Mouse (Mus musculus) intestine, postnatal 0 days (tissue): ENCODE data around the gene Schip1. TPM values are rescaled to one million over a fixed set of nuclear protein-coding genes. Genes with fewer than 3 reads are reported as not detected.

ENCODE experiments used
- ATAC-seq: fragments of 200-750 bp; cut with Nextera tagmentation; 2 replicates; pipeline ENCODE4 v1.8.0; 2017; ENCODE audit warnings: mild to moderate bottlenecking, moderate TSS enrichment, moderate library complexity
- H3K27ac ChIP-seq: fragments of 300-500 bp; sonication (generic); 2 replicates; pipeline ENCODE4 v1.5.1; 2014; ENCODE audit warnings: mild to moderate bottlenecking, low read depth, low read length, moderate library complexity
- H3K27me3 ChIP-seq: fragments of 300-500 bp; sonication (generic); replicated peaks from 2 replicates; pipeline ENCODE4 v1.6.1; 2014; ENCODE audit warnings: low read length, mixed read lengths; ENCODE audit not compliant: control insufficient read depth, insufficient read depth
- H3K36me3 ChIP-seq: fragments of 300-500 bp; sonication (generic); 2 replicates; pipeline ENCODE4 v1.6.1; 2014; ENCODE audit warnings: mild to moderate bottlenecking, moderate library complexity; ENCODE audit not compliant: control insufficient read depth, insufficient read depth
- H3K4me1 ChIP-seq: fragments of 300-500 bp; sonication (generic); replicated peaks from 2 replicates; pipeline ENCODE4 v1.6.1; 2014; ENCODE audit warnings: antibody characterized with exemption, low read length, mixed read lengths; ENCODE audit not compliant: control insufficient read depth, insufficient read depth
- H3K4me2 ChIP-seq: fragments of 300-500 bp; sonication (generic); replicated peaks from 2 replicates; pipeline ENCODE4 v1.6.1; 2014; ENCODE audit warnings: low read depth, mild to moderate bottlenecking, moderate library complexity
- H3K4me3 ChIP-seq: fragments of 300-500 bp; sonication (generic); 2 replicates; pipeline ENCODE4 v1.5.1; 2014; ENCODE audit warnings: low read depth, low read length
- H3K9ac ChIP-seq: fragments of 300-500 bp; sonication (generic); 2 replicates; pipeline ENCODE4 v1.6.1; 2014; ENCODE audit warnings: mild to moderate bottlenecking, low read depth, low read length
- H3K9me3 ChIP-seq: fragments of 300-500 bp; sonication (generic); 2 replicates; pipeline ENCODE4 v1.6.1; 2016; ENCODE audit warnings: mixed run types; ENCODE audit not compliant: control insufficient read depth
- CTCF ChIP-seq: sonication (generic); IDR thresholded peaks from 2 replicates; pipeline ENCODE4 v1.5.1; 2016; ENCODE audit warnings: low read depth, mild to moderate bottlenecking, control low read depth, antibody characterized with exemption, moderate library complexity
- WGBS: fragments of 180-500 bp; shearing (Covaris S2); extraction: QIAGEN DNeasy Blood & Tissue Kit; methylation state at CpG from one replicate; pipeline ENCODE4 v1.1.7; 2014; 5-methylcytosine and 5-hydroxymethylcytosine counted together
- polyA plus RNA-seq: library from polyadenylated mRNA; unstranded; fragments of >200 nt; fragmentation: Nextera tagmentation; extraction: Ambion mirVana; gene quantifications from 2 replicates; pipeline ENCODE4 v1.2.1, GENCODE M21; 2015

Schip1 gene
- polyA plus RNA-seq, 1 experiment from 2014 or later = 24.2 TPM

GRCm38 (mm10) chr3:68479266-68479665, 414.7 kb downstream of the Schip1 start:
- Histone ChIP-seq H3K27me3 (no peaks in the 10 kb centered on the region), H3K4me1 (no peaks in the 10 kb centered on the region), H3K4me3 (no peak overlapping the region), H3K9me3 (no peaks in the 10 kb centered on the region), H3K27ac (no peak overlapping the region), H3K36me3 (no peaks in the 10 kb centered on the region), H3K9ac (no peak overlapping the region), H3K4me2 (no peak overlapping the region)
- TF ChIP-seq CTCF = no peak
- WGBS = 86% methylated on average over 6 of the region's 6 CpGs
- ATAC-seq = no peak

- WGBS = 89% methylated on average over 3 of the region's 3 CpGs
- Histone ChIP-seq H3K9me3 (no peaks in the 10 kb centered on the region), H3K4me3 (no peak overlapping the region), H3K9ac (no peak overlapping the region), H3K27me3 (no peaks in the 10 kb centered on the region), H3K36me3 (no peaks in the 10 kb centered on the region), H3K27ac (no peak overlapping the region), H3K4me2 (no peak overlapping the region), H3K4me1 (no peaks in the 10 kb centered on the region)
- no peak for ATAC-seq
- TF ChIP-seq CTCF = no peak
These were observed 418.9 kb downstream of the Schip1 start for GRCm38 (mm10) chr3:68483517-68483916.

DNA sequence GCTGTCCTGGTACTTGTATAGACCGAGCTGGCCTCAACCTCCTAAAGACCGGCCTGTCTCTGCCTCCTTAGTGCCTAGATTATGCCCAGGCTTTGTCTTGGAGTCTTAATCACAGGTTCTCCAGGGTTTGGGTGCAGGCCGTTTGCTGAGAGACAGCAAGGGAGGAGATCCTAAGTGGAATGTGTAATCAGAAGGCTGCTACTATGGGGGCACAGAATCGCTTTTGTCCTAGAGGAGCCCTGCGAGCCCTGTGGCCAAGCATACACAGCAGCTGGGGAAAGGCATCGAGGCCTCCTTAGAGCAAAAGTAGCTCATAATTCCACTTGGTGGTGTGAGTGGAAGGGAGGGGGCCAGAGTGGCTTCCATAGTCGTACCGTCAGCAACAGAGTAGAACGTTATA, 419.4 kb downstream of the Schip1 start:
- no peak overlapping the region for H3K9ac ChIP-seq
- no peaks in the 10 kb centered on the region for H3K27me3 ChIP-seq
- H3K27ac ChIP-seq = no peak overlapping the region
- H3K4me3 ChIP-seq = no peak overlapping the region
- ATAC-seq = no peak
- no peaks in the 10 kb centered on the region for H3K9me3 ChIP-seq
- 89% methylated on average over 9 of the region's 9 CpGs for whole genome bisulfite sequencing
- H3K36me3 ChIP-seq = no peaks in the 10 kb centered on the region
- no peak for TF ChIP-seq CTCF
- H3K4me2 ChIP-seq = no peak overlapping the region
- no peaks in the 10 kb centered on the region for H3K4me1 ChIP-seq

DNA sequence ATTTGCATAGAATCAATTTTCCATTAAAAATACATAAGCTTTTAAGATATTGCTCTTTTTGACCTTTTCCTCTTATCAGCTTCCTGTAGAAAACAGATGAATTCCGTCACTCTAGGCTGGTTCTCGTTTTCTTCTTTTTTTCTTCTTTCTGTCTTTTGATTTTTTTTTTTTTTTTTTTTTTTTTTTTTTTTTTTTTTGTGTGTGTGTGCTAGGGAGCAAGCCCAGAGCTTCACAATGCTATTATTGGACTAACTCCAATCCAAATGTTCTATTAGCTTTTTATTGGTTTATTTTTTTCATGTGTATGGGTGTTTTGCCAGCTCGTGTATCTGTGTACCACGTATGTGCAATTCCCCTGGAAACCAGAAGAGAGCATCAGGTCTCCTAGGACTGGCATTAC, 420.0 kb downstream of the Schip1 start:
- 0 out of 2 replicates have a peak, but pooled peaks have one; percentile 24 for TF ChIP-seq CTCF

GRCm38 (mm10) chr3:68487621-68488020, 423.0 kb downstream of the Schip1 start:
- no peaks in the 10 kb centered on the region for H3K27me3 ChIP-seq
- ATAC-seq = no peak
- H3K4me1 ChIP-seq = 0 out of 2 replicates have a peak, but pooled peaks cover 2% of the 10 kb centered on the region
- WGBS = 72% methylated on average over 1 of the region's 1 CpGs
- no peak overlapping the region for H3K9ac ChIP-seq
- H3K27ac ChIP-seq = no peak overlapping the region
- no peak overlapping the region for H3K4me3 ChIP-seq
- no peaks in the 10 kb centered on the region for H3K36me3 ChIP-seq
- TF ChIP-seq CTCF = no peak
- H3K9me3 ChIP-seq = no peaks in the 10 kb centered on the region
- no peak overlapping the region for H3K4me2 ChIP-seq

More for the DNA sequence above, 420.0 kb downstream of the Schip1 start:
- no peak for ATAC-seq
- H3K9ac ChIP-seq = no peak overlapping the region
- H3K9me3 ChIP-seq = no peaks in the 10 kb centered on the region
- no peak overlapping the region for H3K27ac ChIP-seq
- WGBS = 89% methylated on average over 4 of the region's 4 CpGs
- H3K4me2 ChIP-seq = no peak overlapping the region
- H3K36me3 ChIP-seq = no peaks in the 10 kb centered on the region
- no peaks in the 10 kb centered on the region for H3K27me3 ChIP-seq
- H3K4me3 ChIP-seq = no peak overlapping the region
- no peaks in the 10 kb centered on the region for H3K4me1 ChIP-seq

GRCm38 (mm10) chr3:68488316-68488715, 423.7 kb downstream of the Schip1 start:
- WGBS = 48% methylated on average over 5 of the region's 5 CpGs
- no peak overlapping the region for H3K27ac ChIP-seq
- no peaks in the 10 kb centered on the region for H3K36me3 ChIP-seq
- H3K9ac ChIP-seq = no peak overlapping the region
- no peaks in the 10 kb centered on the region for H3K27me3 ChIP-seq
- H3K4me2 ChIP-seq = no peak overlapping the region
- no peak for ATAC-seq
- 0 out of 2 replicates have a peak, but pooled peaks cover 7% of the 10 kb centered on the region for H3K4me1 ChIP-seq
- TF ChIP-seq CTCF = no peak
- no peak overlapping the region for H3K4me3 ChIP-seq
- H3K9me3 ChIP-seq = no peaks in the 10 kb centered on the region

- no peak for TF ChIP-seq CTCF
- 77% methylated on average over 6 of the region's 6 CpGs for WGBS
These were observed 426.9 kb downstream of the Schip1 start for GRCm38 (mm10) chr3:68491516-68491915.

More at GRCm38 (mm10) chr3:68491516-68491915, 426.9 kb downstream of the Schip1 start:
- Histone ChIP-seq H3K9me3 (no peaks in the 10 kb centered on the region), H3K4me3 (no peak overlapping the region), H3K27me3 (peaks cover 6% of the 10 kb centered on the region; the same call in 1 of the 2 replicates), H3K4me1 (0 out of 2 replicates have a peak, but pooled peaks cover 8% of the 10 kb centered on the region), H3K27ac (no peak overlapping the region), H3K9ac (no peak overlapping the region), H3K4me2 (no peak overlapping the region), H3K36me3 (no peaks in the 10 kb centered on the region)
- no peak for ATAC-seq
